Mouse (Mus musculus): ENCODE measurements around the gene Znrf3.

Gene Znrf3

DNA sequence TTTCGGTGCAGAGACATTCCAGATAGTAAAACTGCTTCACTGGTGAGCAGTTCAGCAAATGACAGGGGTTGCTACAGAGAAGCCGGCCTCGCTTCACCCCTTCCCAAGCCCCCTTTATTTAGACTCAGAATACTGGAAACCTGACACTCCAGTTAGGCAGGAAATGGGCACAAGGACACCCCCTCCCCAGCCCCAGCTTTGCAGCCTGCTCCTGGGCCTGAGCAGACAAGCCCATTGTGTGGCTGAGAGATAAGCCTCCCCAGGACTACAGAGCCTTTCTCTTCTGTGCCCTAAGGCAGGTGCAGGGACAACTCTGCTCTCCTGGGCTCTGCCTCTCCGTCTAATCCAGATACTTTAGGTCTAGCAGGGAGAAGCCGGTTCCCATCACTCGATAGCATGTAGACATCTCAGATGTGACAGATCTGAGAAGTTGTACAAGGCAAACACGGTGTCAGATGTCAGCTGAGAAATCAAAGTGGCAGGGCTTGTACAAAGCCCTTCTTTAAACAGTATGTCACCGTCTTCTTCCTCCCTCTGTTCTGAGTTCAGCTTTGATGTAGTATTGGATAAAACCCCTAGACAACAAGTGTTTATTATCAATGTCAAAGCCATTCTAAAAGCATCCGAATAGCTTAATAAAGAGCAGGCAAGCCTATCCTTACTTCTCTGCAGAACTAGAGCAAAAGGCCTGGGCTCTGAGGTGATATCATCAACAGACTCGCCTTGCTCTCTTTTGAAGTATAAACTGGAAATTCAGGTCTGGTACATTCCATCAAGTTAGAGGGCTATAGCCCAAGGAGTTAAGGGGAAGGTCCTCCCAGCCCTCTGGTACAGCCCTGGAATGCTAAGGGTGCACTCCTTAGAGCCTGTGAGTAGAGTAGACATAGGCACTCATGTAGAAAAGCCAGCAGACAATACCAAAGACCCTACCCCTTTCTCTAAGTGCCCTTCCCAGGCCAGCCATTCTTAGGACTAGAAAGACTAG, 204.6 kb downstream of the Znrf3 start:
- no peak for DNase-seq (ENCODE audit: low spot score)

Data from adipocyte (in vitro differentiated cells).